Mouse (Mus musculus) cerebellum, adult 2 months (tissue): ENCODE results near the gene Gm11492.

ENCODE experiments used
- CTCF ChIP-seq: fragments of 200-500 bp; IDR thresholded peaks from 2 replicates; pipeline ENCODE4 v1.5.1; 2011; ENCODE audit warnings: low read depth, mild to moderate bottlenecking, control low read depth, low read length, moderate library complexity, borderline replicate concordance; ENCODE audit not compliant: insufficient read depth
- POLR2A ChIP-seq: fragments of 200-500 bp; IDR thresholded peaks from 2 replicates; pipeline ENCODE4 v1.6.1; 2011; ENCODE audit warnings: low read length, control low read depth, borderline replicate concordance; ENCODE audit not compliant: insufficient read depth

- TF ChIP-seq POLR2A (no peak), CTCF (no peak)
Observed at GRCm38 (mm10) chr11:87584711-87585505, 18.5 kb downstream of the Gm11492 start.
